Mouse (Mus musculus): ENCODE data around the gene Prdx6b.

Gene Prdx6b

DNA sequence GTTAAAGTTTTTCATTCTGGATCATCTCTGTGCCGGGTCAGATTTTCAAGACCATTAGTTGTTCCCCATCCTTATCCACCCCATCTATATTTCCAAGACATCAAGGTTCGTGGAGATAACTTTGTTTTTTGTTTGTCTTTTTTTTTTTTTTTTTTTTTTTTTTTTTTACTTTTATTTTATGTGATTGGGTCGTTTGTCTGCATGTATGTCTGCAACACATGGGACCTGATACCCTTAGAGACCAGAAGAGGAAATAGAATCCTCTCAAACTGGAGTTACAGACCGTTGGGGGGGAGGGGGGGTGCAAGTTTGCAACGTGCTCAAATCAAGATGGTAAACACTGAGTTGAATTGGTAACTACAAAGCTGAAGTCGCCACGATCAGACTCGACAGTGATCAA lies at the start of gene Prdx6b:
Gene Prdx6b (plus strand): TSS at position 301 of the 400 bp plus-strand sequence.
- DNase-seq (ENCODE audit: low spot score): no peak

DNA sequence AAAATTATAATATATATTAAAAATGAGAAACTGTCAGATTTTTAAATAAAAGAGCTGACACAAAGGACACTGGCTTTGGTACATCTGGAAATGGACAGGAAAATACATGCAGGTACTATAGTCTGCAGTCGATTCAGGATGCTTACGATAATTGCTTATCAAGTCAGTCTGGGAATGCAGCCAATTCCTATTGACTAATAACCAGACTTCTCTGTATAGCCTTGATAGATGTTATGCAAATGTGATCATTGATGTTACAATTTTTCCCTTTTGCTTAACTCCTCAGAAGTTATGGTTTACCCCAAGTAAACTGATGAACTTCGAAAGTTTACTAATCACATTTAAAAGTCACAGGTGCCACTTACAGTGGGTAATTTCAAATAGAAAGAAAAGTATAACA lies 44.8 kb upstream of the Prdx6b start:
- no peak for DNase-seq (ENCODE audit: low spot score)

DNA sequence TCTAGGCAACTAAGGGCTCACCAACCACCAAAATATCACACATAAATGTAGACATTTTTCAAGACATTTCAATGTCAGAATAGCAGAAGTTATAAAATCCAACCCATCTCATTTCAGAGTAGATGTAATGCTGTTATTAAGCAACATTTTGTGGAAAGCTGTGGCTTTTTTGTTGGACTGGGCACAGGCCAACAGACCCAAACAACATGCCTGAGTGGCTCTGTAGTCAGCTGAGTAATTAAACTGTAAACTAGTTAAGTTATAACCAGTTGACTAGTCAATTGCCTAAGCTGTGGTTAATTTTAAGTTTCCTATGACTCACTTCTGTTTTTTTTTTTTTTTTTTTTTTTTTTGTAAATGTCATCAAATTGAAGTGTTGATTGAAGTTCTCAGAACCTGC lies 44.4 kb upstream of the Prdx6b start:
- DNase-seq (ENCODE audit: low spot score): no peak

DNA sequence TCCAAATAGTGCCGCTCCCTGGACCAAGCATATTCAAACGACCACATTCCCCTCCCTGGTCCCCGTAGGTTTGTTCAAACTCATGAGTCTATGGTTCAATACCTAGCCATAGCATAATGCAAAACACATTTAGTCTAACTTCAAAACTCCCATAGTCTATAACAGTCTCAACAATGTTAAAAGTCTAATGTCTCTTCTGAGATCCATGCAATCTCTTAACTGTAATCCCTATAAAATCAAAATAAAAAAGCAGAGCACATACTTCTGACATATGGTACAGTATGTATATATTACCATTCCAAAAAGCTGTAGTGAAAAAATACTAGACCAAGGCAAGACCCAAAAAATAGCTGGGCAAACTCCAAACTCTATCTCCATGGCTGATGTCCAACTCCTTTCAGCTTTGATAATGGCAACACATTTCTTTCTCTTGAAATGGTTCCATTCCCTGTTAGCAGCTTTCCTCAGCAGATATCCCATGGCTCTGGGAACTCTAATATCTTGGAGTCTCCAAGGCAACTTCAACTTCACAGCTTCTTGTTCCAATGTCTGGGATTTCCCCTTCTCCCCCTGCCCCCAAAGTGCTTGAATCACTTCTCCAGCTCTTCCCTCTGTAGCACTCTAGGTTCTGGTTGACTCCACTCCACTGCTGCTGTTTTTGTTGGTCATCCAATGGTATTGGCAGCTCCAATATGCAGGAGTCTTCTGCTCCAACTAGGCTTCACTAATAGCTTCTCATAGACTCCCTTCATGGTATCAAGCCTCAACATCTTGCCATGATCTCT lies 32.2 kb upstream of the Prdx6b start:
- DNase-seq (ENCODE audit: low spot score): no peak

DNA sequence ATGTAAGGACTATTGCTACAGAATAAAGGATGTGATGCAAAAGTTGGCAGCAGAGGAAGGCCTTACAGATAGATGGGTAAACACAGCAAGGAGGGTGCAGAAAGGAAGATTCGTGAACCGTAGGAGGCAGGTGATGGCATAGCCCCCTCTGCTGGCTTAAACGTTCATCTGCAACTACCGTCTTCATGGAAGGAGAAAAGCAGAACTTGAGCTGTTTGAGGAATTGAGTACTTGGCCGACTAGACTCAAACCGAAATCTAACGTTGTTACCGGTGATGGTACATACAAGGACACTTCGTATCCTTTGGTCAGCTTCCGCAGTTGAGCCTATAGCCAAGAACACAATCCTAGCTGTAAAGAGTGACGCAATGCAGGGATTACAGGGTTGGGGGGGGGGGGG lies 25.4 kb upstream of the Prdx6b start:
- DNase-seq (ENCODE audit: low spot score): peak; percentile 31

DNA sequence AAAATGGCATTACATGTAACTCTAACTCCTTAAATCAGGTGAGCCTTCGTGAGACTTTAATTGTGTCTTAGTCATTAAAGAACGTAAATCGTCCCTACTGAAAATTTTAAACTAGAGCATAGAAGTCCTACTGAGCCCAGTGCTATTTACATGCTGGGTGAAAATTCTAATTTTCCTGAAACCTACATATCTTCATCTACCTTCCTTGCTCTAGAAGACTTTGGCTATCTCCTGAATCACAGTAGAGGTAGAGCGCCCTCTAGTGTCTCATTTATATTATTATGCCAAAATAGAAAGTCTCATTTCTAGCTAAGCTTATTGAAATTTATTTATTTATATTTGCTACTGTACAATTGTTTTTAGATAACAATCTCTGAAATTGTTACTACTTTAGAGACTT lies 24.2 kb upstream of the Prdx6b start:
- DNase-seq (ENCODE audit: low spot score): no peak

DNA sequence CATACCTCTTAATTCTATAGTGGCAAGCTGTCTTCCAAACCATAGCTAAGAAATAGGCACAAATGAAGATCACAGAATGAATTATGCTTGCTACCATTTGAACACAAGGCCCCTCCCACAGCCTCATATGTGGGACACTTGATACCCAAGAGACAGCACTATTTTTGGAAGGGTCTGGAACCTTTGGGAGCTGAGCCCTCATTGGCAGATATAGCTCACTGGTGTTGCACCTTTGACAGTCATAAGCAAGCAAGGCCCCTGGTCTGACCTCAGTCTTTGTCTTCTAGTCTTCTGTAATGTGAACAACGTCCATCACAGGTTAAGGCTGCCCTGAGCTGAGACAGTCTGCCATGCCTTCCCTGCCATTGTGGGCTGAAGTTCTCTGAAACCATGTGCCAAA lies 20.8 kb upstream of the Prdx6b start:
- DNase-seq (ENCODE audit: low spot score): no peak

DNA sequence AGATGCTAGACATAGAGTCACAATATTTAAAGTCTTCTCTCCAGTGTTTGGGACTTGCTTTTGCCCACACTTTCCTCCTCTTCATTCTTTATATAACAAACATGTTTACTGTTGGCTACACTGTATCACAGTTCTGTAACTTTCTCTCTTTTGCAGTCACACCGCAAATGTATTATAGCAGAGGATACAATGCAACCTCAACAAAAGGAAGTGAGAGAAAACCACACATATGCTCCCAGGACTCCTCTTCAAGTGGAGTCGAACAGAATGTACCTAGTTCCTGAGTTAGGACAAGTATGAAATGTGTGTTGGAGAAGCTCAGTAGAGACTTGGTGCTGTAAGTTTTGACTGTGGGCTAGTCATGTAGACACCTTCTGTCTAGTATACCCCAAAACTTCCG lies 19.2 kb upstream of the Prdx6b start:
- DNase-seq (ENCODE audit: low spot score): no peak

DNA sequence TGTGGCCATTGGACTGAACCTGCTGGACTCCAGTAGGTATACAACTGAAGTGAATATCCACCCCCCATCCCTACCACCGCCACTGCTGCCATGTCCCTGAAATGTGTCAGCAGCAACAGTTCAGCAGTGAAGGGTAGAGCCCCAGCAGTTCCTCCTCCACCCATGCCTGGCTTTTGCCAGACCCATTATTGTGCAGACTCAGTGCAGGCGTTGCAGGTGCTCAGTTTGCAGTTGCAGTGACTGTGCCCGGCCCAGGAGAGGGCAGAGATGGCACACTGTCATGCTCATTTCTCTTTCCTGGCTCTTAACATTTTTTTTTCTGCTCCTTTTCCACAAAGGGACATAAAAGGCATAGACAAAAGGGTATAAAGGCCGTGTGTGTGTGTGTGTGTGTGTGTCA lies 18.5 kb upstream of the Prdx6b start:
- DNase-seq (ENCODE audit: low spot score): no peak

DNA sequence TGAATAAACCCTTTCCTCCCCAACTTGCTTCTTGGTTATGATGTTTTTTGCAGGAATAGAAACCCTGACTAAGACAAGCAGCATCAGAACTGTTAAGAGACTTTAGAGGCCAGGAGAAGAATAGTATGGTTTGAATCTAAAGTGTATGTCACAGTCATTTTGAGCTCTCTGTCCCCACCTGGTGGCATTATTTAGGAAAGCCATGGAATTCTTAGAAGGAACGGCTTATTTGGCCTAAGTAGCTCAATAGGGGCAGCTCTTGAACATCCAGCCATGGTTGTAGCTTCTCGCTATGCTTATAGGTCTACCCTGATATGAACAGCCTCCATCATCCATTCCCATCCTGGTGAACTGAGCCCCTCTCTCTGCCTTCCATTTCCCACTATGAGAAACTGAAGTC lies 17.1 kb upstream of the Prdx6b start:
- DNase-seq (ENCODE audit: low spot score): no peak

DNA sequence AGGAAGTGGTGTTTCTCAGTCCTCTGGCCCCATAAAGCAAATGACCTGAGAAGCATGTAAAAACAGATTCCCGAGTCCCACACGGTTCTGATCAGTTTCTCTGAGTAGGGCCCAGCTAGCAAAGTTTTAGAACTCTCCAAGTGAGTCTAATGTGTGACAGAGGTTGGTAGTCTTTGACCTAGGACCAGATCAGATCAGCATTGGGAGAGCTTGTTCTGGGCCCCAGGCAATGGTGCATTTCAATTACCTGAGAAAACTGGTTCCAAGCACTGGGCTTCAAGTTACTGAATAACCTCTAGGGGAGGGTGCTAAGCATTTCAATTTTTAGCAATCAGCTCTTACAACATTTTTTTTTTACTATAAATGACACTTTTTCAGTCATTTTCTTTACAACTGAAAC lies 10.1 kb upstream of the Prdx6b start:
- DNase-seq (ENCODE audit: low spot score): no peak

DNA sequence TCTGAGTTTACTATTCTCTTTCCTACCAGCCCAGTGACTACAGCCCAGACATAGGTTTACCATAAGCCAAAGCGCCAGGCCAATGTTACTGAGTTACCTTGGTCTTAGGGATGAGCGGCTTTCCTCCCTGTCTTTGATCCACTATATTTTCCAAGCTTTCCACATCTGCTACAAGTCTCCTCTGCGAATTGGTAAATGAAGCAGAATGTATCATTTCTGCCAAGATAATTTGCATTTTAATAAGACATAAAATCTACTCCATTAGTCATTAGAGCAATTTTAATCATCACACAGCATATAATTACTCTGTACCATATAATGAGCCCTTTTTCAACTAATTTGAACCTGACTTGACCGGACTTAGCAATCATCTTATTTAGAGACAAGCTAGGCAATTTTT lies 5.9 kb upstream of the Prdx6b start:
- DNase-seq (ENCODE audit: low spot score): no peak

DNA sequence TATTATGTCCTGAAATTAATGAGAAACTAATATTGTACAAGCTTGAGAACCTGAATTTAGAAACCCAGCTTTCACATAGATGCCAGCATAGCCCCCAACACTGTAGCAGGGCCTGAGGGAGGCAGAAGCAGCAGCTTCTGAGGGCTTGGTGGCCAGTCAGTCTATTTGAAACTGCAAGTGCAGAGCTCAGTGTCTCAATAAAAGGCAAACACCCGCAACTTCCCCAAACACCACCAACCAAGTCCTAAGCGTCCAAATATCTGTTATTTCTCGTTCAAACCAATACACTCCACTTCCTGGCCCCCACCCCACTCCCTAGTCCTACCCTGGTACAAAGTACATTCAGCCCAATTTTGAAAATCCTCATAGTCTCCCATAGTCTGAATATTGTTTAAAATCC lies 6.1 kb downstream of the Prdx6b start:
- no peak for DNase-seq (ENCODE audit: low spot score)

DNA sequence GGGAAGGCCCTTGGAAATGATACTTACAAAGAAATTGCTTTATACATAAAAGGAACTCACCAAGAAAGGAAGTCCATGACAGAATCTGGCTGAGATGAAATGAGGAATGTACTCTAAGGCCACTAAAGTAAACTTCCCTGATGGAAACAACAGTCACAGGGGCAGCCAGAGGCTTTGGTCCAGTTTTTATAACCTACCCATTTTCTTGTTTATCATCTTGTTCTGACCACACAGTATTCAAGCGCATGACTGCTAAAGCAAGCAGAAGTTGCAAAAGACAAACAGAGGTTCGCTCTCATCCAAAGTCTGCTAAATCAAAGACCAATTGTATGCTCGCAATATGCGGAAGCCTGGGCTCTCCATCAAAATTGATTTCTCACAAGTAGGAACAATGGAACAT lies 8.5 kb downstream of the Prdx6b start:
- DNase-seq (ENCODE audit: low spot score): no peak

DNA sequence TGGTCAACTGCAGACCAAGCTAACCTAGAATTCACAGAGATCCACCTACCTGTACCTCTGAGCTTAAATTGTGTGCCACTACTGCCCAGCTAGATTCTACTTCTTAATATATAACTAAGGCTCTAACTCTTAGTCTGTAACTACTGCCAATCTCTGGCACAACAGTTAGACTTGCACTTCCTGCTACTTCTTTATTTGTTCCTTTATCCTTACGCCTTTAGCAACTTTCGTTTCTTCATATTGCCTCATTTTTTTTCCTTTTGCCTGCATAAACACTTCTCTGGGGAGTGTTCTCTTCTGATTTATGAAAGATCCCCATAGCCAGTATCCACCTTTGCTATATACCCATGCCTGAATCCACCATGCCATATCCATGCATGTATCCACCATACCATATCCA lies 11.7 kb downstream of the Prdx6b start:
- DNase-seq (ENCODE audit: low spot score): no peak

DNA sequence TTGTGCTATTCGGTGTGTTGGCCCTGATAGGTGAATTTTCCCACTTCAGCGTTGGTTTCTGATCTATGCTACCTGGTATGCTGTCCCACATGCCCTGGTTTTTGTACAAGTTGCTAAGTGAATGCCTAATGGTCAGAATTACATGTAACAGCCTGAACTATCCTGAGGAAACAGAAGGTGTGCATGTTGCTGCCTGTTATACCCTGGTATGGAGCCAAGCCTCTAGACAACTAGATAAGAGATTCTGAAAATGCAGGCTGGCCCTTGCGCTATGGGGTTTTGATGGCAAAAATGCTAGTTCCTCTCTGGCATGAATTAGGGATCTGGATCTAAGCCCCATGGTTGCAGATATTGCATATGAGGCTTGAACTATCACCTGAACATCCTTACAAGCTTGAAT lies 15.4 kb downstream of the Prdx6b start:
- DNase-seq (ENCODE audit: low spot score): no peak

DNA sequence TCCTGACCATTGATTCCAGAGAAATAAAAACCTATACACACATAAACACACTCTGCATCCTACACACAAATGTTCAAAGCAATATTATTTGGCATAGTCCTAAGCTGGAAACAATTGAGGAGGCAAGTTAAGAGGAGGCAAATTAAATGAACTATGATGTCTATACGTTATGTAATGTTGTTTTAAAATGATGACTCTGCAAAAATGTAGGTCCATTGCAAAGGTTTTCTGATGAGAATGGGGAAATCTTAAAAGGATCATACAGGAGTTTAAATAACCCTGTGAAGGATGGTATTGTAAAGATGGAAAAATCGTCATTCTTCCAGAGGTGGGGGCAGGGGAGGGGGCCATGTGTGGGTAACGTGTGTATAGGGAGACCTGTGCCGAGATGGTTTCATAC lies 17.5 kb downstream of the Prdx6b start:
- DNase-seq (ENCODE audit: low spot score): no peak

DNA sequence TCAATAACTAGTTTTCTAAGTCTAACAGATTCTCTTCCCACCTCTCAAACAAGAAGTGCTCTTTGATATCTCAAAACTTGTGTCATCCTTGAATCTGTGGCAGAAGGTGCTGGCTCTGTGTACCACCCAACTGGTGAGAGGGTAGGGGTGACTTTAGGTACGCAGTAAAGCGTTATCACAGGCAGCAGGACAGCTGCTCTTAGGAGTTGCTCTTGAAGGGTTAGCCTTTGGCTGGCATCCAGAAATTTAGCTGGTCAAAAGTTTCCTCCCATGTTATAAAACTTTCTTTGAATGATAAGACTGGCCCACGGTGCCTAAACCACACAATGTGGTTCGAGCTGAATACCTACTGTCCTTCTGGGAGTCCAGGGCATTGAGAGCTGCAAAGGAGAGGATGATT lies 18.5 kb downstream of the Prdx6b start:
- no peak for DNase-seq (ENCODE audit: low spot score)

DNA sequence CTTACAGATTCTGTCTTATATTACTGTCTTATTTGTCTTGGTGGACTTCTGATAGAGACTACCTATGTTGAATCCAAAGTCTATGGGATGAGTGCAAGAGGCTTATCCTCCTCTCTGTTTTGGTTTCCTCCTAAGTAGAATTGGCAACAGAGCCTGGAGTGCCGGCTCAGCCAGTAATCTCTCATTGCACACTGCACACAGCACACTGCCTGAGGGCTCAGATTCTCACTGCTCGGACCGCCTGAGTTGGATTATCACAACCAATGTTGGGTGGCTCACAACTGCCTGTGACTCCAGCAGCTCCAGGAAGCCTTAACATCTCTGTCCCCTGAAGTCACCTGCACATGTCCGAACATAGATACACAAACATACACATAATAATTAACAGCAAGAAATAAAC lies 19.1 kb downstream of the Prdx6b start:
- DNase-seq (ENCODE audit: low spot score): no peak

DNA sequence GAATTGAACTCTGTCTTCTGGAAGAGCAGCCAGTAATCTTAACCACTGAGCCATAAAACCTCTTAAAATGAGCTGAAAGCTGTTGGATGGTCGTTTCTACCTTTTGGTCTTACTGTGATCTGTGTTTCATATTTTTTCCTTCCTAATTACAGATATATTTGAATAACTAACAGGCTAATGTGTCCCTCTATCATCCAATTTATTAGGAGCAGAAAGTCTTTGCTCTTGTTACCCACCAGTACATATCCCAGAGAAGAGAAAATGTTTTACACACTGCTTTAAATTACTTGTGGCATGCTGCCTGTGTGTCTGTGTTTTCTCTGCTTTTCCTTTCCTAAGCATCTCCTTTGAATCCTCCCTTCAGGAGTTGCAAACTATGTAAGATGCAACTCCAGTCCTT lies 21.9 kb downstream of the Prdx6b start:
- DNase-seq (ENCODE audit: low spot score): no peak

DNA sequence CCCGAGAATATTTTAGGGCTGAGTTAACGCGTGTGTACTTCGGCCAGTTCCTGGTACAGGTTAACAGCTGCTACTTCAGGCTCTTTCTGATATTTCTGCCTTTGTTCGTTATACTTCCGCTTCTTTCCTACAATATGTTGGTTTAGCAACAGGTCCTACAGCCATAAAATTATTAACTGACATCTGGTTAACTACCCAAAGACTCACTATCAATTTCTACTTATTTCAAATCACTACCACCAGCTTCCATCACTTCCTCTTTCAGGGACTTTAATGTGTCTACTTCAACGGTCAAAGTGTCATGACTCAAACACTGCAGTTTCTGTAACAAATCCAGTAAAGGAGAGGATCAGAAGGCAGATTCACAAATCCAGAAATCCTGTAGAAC lies 22.6 kb downstream of the Prdx6b start:
- DNase-seq (ENCODE audit: low spot score): no peak

DNA sequence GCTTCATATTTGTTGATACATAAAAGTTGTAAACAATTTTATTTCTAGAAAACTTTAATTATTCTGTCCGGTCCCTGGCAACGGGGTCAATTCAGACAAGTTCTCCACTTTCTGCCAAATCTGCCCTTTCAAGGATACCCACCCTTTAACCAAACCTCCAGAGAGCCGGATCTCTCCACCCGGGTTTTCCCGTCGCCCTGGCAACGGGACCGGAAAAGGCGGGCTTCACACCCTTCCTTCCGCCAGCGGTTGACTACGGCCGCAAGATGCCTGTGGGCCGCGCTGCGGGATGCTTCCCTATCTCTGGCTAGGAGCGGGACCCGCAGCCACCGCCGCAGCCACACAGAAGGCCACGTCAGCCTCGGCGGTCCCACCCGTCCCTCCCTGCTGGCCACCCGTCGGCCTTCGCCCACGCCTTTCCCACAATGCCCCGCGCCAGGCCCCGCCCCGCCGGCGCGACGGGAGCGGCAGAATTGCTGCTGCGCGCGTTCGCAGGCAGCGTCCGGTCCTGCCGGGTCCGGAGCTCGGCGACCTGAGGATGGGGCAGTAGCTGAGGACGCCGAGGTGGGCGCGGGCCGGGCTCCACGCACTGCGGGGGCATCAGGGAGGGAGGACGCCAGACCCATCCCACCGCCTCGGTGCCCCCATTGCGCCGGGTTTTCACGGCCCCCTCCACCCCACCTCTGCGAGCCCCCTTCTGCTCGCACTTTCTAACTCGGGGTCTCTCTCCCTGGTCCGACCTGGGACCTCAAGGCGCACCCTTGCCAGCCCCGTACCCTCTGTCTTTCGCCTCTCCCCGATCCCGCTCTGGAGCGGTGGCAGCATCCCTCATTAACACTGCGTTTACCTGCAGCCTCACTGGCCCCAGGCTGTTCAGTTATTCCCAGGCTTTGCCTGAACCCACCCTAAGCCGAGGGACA lies 23.2 kb downstream of the Prdx6b start, which contains the start of gene Dnajc10:
Gene Dnajc10 (plus strand): TSS at position 225 of the 920 bp plus-strand sequence.
- peak; percentile 88 for DNase-seq (ENCODE audit: low spot score)

DNA sequence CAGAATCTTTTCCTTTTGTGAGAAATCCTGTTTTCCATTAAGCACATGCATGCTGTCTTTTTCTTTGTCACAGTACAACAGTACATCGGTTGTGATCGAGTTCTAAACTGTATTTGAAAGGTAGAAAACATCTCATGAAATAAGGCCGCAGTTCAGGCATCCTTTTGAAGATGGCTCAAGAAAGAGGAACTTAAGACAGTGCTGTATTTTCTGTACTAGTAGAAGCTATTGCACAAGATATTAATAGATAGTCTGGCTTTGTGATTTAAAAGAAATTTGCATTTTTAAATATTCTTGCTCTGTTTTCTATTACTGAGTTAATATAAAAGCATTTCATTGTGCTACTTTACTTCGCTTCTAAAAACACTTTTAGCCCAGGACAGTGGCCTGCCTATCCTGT lies 30.6 kb downstream of the Prdx6b start:
- no peak for DNase-seq (ENCODE audit: low spot score)

Measured in ovary, postnatal 10 days (tissue).